Mouse (Mus musculus): Measurements from ENCODE around the gene Srgap1. TPM values are rescaled to one million over a fixed set of nuclear protein-coding genes. Genes with fewer than 3 reads are reported as not detected.

Srgap1 gene
- total RNA-seq, 2 experiments from 2014 or later, result 12.2 to 13.0 TPM

DNA sequence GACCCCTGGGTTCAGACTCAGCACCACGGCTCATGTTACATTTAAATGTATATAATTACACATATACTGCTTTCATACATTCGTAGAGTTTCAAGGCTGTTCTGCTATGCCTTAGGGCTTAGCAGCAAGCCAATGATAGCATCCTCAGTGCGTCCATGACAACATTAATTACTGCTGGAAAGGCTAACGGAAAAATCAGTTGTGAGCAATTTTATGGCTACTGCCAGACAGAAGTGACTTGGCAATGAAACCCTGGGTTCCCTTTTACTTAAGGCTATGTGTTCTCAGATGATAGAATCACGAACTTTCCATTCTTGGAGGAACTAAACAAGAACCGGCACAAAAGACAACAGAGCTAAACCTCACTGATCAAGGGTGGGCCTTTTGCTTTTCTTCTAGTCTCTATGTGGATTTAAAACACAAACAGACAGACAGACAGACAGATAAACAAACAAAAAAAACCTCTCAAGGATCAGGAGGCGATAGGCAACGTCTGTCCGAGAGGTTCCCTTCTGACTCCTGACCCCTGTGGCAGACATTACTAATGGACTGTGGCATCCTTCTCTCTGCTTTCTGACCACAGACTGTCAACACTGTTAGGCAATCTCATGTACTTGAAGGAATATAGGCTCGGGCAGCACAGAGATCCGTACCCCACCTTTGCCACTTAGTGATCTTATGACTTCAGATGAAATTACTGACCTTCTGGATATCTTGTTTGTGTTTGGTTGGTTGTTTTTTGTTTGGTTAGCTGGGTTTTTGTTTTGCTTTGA is 85.8 kb downstream of the Srgap1 start:
- no peak for DNase-seq

DNA sequence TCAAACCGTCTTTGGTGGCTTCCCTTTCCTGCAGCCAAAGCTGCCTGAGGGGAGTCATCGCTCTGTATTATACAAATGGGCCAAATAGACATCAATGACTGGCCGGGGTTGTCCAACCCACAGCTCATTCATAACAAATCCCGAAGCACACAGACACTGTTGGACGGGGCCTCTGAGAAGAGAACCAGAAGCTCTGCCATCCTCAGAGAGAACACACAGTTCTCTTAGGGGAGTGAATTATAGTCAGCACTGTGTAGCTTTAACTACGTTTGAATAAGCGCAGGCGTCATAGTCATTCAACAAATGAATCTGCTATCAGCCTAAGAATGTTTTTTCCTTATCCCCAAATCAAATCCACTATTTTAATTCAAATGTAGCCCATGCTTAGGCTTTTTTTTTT is 88.4 kb downstream of the Srgap1 start:
- peak; percentile 13 to 15 for DNase-seq

GRCm38 (mm10) chr10:121956505-121956904 is 90.6 kb downstream of the Srgap1 start:
- DNase-seq, result peak; percentile 61 to 78

DNA sequence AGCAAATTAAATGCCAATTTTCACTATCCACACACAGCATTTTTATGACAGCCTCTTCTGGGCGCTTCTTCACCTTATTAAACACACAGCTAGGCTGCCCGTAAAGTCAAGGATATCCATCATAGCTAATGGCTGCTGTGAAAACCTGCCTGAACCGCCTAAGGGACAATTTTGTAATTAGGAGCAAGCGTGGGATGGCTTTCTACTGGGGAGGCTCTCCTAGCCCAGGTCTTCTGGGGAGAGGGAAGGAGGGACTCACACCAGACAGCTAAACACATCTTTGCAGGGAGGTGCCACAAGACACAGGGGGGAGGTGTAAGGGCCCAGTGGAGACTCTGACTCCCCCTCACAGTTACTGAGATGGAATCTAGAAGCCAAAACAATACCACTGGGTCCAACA is 91.4 kb downstream of the Srgap1 start:
- no peak for DNase-seq

DNA sequence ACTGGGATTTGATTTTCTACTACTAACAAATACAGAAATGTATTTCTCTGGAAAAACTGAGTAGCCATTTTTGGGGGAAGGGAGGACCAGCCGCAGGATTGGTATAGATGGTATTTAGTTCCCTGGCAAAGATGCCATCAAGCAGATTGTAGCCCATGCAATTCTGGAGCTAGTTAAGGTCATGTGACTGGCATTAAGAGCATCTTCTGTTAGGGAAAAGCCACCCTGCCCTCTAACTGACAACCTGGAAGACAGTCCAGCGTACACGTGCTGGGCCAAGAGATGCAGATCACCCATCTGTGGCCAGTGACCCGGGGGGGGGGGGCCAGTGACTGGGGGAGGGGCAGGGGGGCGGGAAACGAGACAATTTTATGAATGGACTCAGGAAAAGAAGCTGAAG is 92.2 kb downstream of the Srgap1 start:
- DNase-seq, result no peak

DNA sequence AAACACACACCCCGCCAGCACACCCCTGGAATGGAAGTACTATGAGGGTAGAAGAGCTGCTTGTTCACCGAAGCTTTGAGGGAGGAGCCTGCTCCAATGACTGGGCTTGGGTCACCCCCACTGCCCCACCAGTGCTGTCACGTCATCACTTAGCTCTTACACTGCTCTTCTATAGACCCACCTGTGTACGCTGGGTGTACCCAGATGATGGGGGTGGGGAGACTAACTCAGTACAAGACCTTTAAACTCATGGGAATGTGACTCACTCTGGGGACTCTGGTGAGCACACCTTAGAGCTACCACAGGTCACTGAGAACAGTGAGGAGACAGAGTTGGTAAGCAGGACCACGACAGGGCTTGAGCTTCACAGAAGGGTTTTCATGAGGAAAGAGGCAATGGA is 94.1 kb downstream of the Srgap1 start:
- DNase-seq, result no peak

GRCm38 (mm10) chr10:121946173-121946572 is 100.9 kb downstream of the Srgap1 start:
- DNase-seq, result peak; percentile 75 to 77

DNA sequence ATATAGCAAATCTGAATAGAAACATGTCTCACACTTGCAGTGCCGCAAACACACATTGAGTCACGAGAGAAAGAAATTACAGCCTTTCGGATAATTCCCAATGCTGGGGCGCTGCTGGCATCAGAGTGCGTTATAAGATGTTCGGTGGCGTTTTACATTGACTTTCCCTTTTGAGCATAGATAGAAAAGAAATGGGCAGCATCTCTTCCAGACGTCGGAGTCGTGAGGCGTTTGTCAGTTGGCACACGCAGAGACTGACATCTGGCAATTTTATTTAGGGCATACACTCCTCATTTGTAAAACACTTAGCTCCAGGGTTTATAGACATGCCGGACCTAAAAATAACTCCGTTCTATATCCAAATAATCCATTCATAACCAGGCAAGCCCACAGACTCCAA is 115.2 kb downstream of the Srgap1 start:
- no peak for DNase-seq

- DNase-seq, result no peak
Measured at GRCm38 (mm10) chr10:121926094-121926493, 121.0 kb downstream of the Srgap1 start.

DNA sequence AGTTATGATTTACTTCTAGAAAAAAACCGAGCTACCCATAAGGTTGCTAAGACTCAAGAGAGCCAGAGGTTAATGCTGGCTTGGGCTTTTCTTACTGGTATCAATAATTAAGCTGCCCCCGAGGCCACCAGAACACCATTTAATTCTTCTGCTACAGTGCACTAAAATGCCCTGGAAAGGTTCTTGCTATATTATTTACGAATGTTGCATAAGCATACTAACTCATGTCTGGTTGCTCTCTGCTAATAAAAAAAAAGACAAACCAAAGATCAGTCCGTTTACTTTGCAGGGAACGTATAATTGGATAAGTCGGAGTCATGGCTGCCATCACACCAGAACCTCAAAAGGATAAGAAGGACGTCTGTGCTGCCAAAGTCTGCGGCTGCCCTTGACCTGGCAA is 128.1 kb downstream of the Srgap1 start:
- no peak for DNase-seq

DNA sequence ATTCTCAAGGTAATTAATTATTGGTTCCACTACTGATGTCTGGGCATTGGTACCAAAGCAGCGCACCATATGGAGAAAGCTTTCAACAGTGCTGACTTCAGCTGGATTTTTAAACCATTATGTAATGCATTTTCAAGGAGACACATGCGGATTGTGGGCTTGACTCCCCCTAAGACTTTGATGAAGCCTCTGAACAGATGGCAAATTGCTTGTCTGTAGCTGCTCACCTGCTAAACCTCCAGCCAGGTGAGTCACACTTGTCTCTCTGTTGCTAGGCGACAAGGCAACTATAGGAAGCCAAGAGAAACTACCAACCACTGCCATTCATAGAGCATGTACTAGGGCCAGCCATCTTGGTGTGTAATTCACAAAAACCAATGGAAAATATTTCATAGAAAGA is 128.5 kb downstream of the Srgap1 start:
- DNase-seq, result no peak

GRCm38 (mm10) chr10:121915530-121915929 is 131.6 kb downstream of the Srgap1 start:
- DNase-seq, result no peak

- no peak for DNase-seq
Measured at GRCm38 (mm10) chr10:121904137-121904536, 143.0 kb downstream of the Srgap1 start.

- no peak for DNase-seq
Measured at GRCm38 (mm10) chr10:121902651-121903050, 144.5 kb downstream of the Srgap1 start.

- DNase-seq, result no peak
Measured at GRCm38 (mm10) chr10:121900772-121901171, 146.3 kb downstream of the Srgap1 start.

DNA sequence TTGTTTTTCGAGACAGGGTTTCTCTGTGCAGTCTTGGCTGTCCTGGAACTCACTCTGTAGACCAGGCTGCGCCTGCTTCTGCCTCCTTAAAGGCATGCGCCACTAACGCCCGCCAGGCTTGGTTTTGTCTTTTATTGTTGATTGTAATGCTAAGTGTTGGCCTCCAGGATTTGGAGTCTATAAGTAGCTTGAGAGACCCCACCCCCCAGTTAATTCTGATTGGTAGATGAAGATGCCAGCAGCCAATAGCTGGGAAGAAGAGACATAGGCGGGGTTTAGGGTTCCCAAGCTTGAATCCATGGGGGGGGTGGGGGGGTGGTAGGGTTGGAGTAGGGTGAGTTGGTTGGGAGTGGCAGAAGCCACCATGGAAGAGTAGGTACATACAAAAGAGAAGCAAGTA is 147.4 kb downstream of the Srgap1 start:
- no peak for DNase-seq

- DNase-seq, result no peak
Measured at GRCm38 (mm10) chr10:121897835-121898370, 149.2 kb downstream of the Srgap1 start.

DNA sequence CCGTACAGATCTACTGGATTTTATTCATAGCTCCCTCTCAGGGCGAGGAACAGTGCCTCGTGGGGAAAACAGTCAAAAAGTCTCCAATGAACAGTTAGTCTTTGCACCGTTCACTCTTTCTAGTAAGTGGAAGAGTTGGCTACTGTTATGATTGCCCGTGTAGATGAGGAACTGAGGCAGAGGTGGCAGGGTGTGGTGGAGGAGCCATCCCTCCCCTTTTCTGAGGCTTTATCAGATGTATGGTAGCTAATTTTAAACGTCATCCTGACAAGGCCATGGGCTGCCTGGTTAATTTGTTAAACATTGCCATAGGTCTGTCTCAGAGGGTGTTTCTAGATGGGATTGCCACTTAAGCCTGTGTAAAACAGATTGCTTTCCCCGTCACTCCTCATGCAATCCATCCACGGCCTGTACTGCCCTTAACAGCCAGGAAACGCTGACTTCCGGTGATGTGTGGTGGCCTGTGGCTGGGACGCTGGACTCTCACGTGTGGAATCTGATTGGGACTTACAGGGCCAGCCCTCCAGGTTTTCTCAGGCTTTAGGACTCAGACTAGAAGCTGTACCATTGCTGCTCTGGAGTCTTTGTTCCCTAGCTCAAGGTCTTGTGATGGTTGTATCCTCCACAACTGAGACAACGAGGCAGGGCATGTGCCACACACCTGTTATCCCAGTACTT is 155.6 kb downstream of the Srgap1 start:
- DNase-seq, result no peak

- no peak for DNase-seq
Measured at GRCm38 (mm10) chr10:121890061-121890460, 157.1 kb downstream of the Srgap1 start.

- DNase-seq, result peak; percentile 11 to 23
Measured at GRCm38 (mm10) chr10:121886805-121887204, 160.3 kb downstream of the Srgap1 start.

- no peak for DNase-seq
Measured at GRCm38 (mm10) chr10:121885512-121886218, 161.4 kb downstream of the Srgap1 start.

GRCm38 (mm10) chr10:121882461-121882860 is 164.7 kb downstream of the Srgap1 start:
- no peak for DNase-seq

DNA sequence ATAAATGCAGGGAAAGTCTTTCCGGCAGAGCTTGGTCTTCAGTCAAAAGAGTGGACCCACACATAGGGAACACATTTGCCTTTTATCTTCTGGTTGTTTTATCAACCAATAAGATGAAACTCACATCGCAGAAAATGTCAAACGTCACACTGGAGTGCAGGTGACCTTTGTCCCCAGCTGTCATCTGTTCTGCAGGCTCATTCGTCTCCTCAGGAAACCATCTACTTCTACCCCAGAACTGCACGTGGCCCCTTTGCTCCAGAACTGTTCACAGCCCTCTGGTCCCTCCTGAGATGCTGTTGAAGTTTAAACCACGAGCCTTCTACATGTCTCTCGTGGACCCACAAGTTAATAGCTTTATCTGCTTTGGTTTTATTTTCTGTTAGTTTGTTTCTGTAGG is 168.3 kb downstream of the Srgap1 start:
- no peak for DNase-seq

Data from layer of hippocampus, postnatal 36 days (tissue).